Mouse (Mus musculus) midbrain, embryonic 13.5 days (tissue): ENCODE data around the gene Cers1. TPM values are rescaled to one million over a fixed set of nuclear protein-coding genes. Genes with fewer than 3 reads are reported as not detected.

Experiments used
- ATAC-seq: fragments of 200-750 bp; cut with Nextera tagmentation; 2 replicates; pipeline ENCODE4 v1.8.0; 2017; ENCODE audit warnings: mild to moderate bottlenecking, moderate TSS enrichment, moderate library complexity
- H3K27ac ChIP-seq: fragments of 300-500 bp; sonication (generic); 2 replicates; pipeline ENCODE4 v1.5.1; 2015; ENCODE audit warnings: inconsistent platforms, mild to moderate bottlenecking, moderate library complexity
- H3K27me3 ChIP-seq: fragments of 300-500 bp; sonication (generic); 2 replicates; pipeline ENCODE4 v1.6.1; 2015; ENCODE audit warnings: mild to moderate bottlenecking, inconsistent platforms
- H3K36me3 ChIP-seq: fragments of 300-500 bp; sonication (generic); 2 replicates; pipeline ENCODE4 v1.6.1; 2015; ENCODE audit warnings: mild to moderate bottlenecking, inconsistent platforms
- H3K4me1 ChIP-seq: fragments of 300-500 bp; sonication (generic); replicated peaks from 2 replicates; pipeline ENCODE4 v1.6.1; 2015; ENCODE audit warnings: inconsistent platforms
- H3K4me2 ChIP-seq: fragments of 300-500 bp; sonication (generic); replicated peaks from 2 replicates; pipeline ENCODE4 v1.6.1; 2015; ENCODE audit warnings: moderate library complexity, mild to moderate bottlenecking, inconsistent platforms
- H3K4me3 ChIP-seq: fragments of 300-500 bp; sonication (generic); replicated peaks from 2 replicates; pipeline ENCODE4 v1.5.1; 2015; ENCODE audit warnings: mild to moderate bottlenecking, inconsistent platforms
- H3K9ac ChIP-seq: fragments of 300-500 bp; sonication (generic); replicated peaks from 2 replicates; pipeline ENCODE4 v1.6.1; 2015; ENCODE audit warnings: mild to moderate bottlenecking, inconsistent platforms
- H3K9me3 ChIP-seq: fragments of 300-500 bp; sonication (generic); 2 replicates; pipeline ENCODE4 v1.6.1; 2016; ENCODE audit warnings: mild to moderate bottlenecking, inconsistent platforms
- WGBS: fragments of 180-500 bp; shearing (Covaris S2); methylation state at CpG from one replicate; pipeline ENCODE4 v1.1.7; 2015; 5-methylcytosine and 5-hydroxymethylcytosine counted together
- polyA plus RNA-seq: library from polyadenylated mRNA; unstranded; fragments of >200 nt; fragmentation: Nextera tagmentation; extraction: Ambion mirVana; gene quantifications from 2 replicates; pipeline ENCODE4 v1.2.1, GENCODE M21; 2015

Cers1 gene
- polyA plus RNA-seq, result 23.7 and 26.2 TPM in 2 replicates

- H3K36me3 ChIP-seq, result peaks cover 51% of the 10 kb centered on the region
- peak within 1 kb of the TSS; percentile 68 for H3K4me2 ChIP-seq
- 2% methylated on average over 63 of the region's 66 CpGs for WGBS
- no peaks in the 10 kb centered on the region for H3K9me3 ChIP-seq
- H3K27ac ChIP-seq, result peak within 1 kb of the TSS; percentile 95
- peak within 1 kb of the TSS; percentile 84 for H3K9ac ChIP-seq
- H3K27me3 ChIP-seq, result no peaks in the 10 kb centered on the region
- H3K4me3 ChIP-seq, result peak within 1 kb of the TSS; percentile 66
- ATAC-seq, result peak; percentile 61
- peaks cover 37% of the 10 kb centered on the region for H3K4me1 ChIP-seq
Measured at GRCm38 (mm10) chr8:70315624-70316510, at the start of gene Cers1. Gene Cers1 (plus strand): TSS chr8:70315775.

GRCm38 (mm10) chr8:70267674-70268073, 47.9 kb upstream of the Cers1 start:
- no peak for ATAC-seq
- WGBS, result 86% methylated on average over 3 of the region's 3 CpGs
- peaks cover 39% of the 10 kb centered on the region for H3K36me3 ChIP-seq

GRCm38 (mm10) chr8:70268311-70268710, 47.3 kb upstream of the Cers1 start:
- ATAC-seq, result no peak

More at GRCm38 (mm10) chr8:70267674-70268073, 47.9 kb upstream of the Cers1 start:
- no peak overlapping the region for H3K9ac ChIP-seq
- H3K27me3 ChIP-seq, result no peaks in the 10 kb centered on the region
- no peak overlapping the region for H3K4me3 ChIP-seq
- H3K27ac ChIP-seq, result no peak overlapping the region
- H3K4me2 ChIP-seq, result no peak overlapping the region
- no peaks in the 10 kb centered on the region for H3K9me3 ChIP-seq
- H3K4me1 ChIP-seq, result no peaks in the 10 kb centered on the region

GRCm38 (mm10) chr8:70268799-70269565, 46.6 kb upstream of the Cers1 start:
- 0 out of 2 replicates have a peak overlapping the region, but pooled peaks have one; percentile 1 for H3K27ac ChIP-seq
- peaks cover 26% of the 10 kb centered on the region for H3K36me3 ChIP-seq
- no peak overlapping the region for H3K4me2 ChIP-seq
- H3K9me3 ChIP-seq, result no peaks in the 10 kb centered on the region
- no peak overlapping the region for H3K4me3 ChIP-seq
- ATAC-seq, result no peak
- no peak overlapping the region for H3K9ac ChIP-seq
- no peaks in the 10 kb centered on the region for H3K27me3 ChIP-seq
- H3K4me1 ChIP-seq, result no peaks in the 10 kb centered on the region
- WGBS, result 63% methylated on average over 11 of the region's 11 CpGs

More at GRCm38 (mm10) chr8:70268311-70268710, 47.3 kb upstream of the Cers1 start:
- Histone ChIP-seq H3K4me1 (no peaks in the 10 kb centered on the region), H3K9ac (no peak overlapping the region), H3K36me3 (peaks cover 33% of the 10 kb centered on the region), H3K27ac (no peak overlapping the region), H3K4me3 (no peak overlapping the region), H3K4me2 (no peak overlapping the region), H3K27me3 (no peaks in the 10 kb centered on the region), H3K9me3 (no peaks in the 10 kb centered on the region)
- WGBS, result 44% methylated on average over 5 of the region's 5 CpGs

DNA sequence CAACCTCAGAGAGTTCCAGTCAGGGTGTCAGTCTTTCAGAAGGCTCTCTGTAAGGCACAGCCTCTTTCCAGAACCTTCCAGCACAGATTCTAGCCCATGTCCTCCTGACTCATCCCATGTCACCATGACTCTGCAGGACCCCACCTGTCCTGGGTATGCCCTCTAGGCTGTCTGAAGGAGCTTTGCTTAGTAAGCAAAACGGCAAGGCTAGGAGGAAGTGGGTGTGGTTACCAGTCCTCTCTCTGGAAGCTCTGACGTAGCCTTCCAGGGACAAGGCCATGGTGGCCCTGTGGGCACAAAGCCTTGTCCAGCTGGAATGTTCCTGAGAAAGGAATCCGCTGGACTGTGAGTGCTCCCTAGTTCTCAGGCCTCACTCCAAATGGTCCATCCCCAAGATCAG, 42.6 kb upstream of the Cers1 start:
- Histone ChIP-seq H3K27ac (no peak overlapping the region), H3K36me3 (no peaks in the 10 kb centered on the region), H3K9ac (no peak overlapping the region), H3K27me3 (no peaks in the 10 kb centered on the region), H3K4me1 (no peaks in the 10 kb centered on the region), H3K4me2 (no peak overlapping the region), H3K4me3 (no peak overlapping the region), H3K9me3 (no peaks in the 10 kb centered on the region)
- 75% methylated on average over 3 of the region's 3 CpGs for WGBS
- no peak for ATAC-seq

DNA sequence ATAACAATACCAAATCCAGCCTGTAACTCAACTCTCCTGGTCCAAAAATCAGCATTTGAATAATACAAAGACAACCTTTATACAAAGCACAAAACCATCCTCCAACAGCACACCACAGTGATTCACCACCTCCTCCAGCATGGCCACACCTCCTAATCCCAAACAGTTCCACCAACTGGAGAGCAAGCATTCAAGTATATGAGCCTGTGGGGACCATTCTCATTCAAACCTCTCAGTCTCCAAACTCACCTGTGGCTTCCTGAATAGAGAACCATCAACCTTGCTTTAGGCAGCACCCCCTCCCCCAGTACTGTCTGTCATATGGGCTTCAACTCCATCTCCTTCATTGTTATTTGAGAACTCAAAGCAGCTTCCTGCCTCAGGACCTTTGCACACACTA, 41.2 kb upstream of the Cers1 start:
- no peaks in the 10 kb centered on the region for H3K36me3 ChIP-seq
- no peak for ATAC-seq
- H3K9ac ChIP-seq, result no peak overlapping the region

GRCm38 (mm10) chr8:70276476-70276875, 39.1 kb upstream of the Cers1 start:
- Histone ChIP-seq H3K4me2 (no peak overlapping the region), H3K4me1 (no peaks in the 10 kb centered on the region), H3K4me3 (no peak overlapping the region), H3K9me3 (no peaks in the 10 kb centered on the region), H3K27ac (no peak overlapping the region), H3K27me3 (no peaks in the 10 kb centered on the region), H3K9ac (no peak overlapping the region), H3K36me3 (no peaks in the 10 kb centered on the region)
- ATAC-seq, result no peak
- WGBS, result 90% methylated on average over 3 of the region's 3 CpGs

More for the DNA sequence above, 41.2 kb upstream of the Cers1 start:
- no peak overlapping the region for H3K4me2 ChIP-seq
- H3K9me3 ChIP-seq, result no peaks in the 10 kb centered on the region
- H3K27ac ChIP-seq, result no peak overlapping the region
- H3K4me1 ChIP-seq, result no peaks in the 10 kb centered on the region
- H3K4me3 ChIP-seq, result no peak overlapping the region
- H3K27me3 ChIP-seq, result no peaks in the 10 kb centered on the region

- ATAC-seq, result no peak
- Histone ChIP-seq H3K4me3 (no peak overlapping the region), H3K4me1 (peaks cover 5% of the 10 kb centered on the region; the same call in 1 of the 2 replicates), H3K36me3 (no peaks in the 10 kb centered on the region), H3K9ac (no peak overlapping the region), H3K4me2 (no peak overlapping the region), H3K27ac (no peak overlapping the region), H3K9me3 (no peaks in the 10 kb centered on the region), H3K27me3 (no peaks in the 10 kb centered on the region)
- 69% methylated on average over 15 of the region's 15 CpGs for WGBS
Measured at GRCm38 (mm10) chr8:70278175-70278574, 37.4 kb upstream of the Cers1 start.

DNA sequence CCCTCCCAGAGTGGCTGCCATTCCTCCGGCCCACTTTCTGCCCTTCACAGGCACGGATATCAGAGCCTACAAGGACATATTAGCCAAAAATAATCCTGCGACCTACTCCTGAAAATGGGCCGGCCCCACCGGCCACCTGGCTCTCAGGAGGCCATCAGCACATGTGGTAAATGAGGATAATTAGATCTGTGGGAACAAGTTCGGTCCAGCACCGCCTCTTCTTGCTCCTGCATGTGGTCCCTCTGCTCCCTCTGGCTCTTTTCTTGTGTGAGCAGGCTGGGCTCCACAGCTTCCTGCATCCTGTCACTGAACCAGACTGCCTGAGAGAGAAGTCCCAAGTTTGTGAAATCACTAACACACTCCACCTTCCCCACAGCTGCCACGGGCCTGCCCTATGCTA, 36.3 kb upstream of the Cers1 start:
- Histone ChIP-seq H3K27me3 (no peaks in the 10 kb centered on the region), H3K4me1 (peaks cover 13% of the 10 kb centered on the region), H3K4me3 (no peak overlapping the region), H3K36me3 (no peaks in the 10 kb centered on the region), H3K27ac (no peak overlapping the region), H3K9ac (no peak overlapping the region), H3K4me2 (no peak overlapping the region), H3K9me3 (no peaks in the 10 kb centered on the region)
- ATAC-seq, result no peak
- 80% methylated on average over 8 of the region's 8 CpGs for WGBS

DNA sequence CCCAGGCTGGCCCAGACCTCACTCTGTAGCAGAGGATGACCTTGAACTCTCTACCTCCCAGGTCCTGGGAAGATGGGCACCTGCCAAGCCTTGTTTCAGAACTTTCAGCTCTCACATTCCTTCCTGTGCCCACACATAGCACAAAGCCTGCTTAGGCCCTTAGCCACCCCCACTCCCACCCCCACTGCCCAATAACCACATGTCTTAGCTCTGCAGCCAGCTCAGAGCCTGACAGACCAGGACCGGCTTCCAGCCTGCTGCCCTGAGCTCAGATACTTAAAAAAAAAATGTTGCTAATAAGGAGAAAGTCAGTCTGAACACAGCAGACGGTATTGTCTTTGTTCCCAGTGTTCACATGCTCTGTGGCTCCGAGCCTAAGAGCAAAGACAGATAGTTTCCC, 34.6 kb upstream of the Cers1 start:
- no peaks in the 10 kb centered on the region for H3K9me3 ChIP-seq
- H3K27ac ChIP-seq, result no peak overlapping the region
- ATAC-seq, result no peak
- H3K4me2 ChIP-seq, result no peak overlapping the region
- no peaks in the 10 kb centered on the region for H3K27me3 ChIP-seq
- WGBS, result 39% methylated on average over 3 of the region's 3 CpGs
- no peak overlapping the region for H3K4me3 ChIP-seq
- H3K4me1 ChIP-seq, result peaks cover 22% of the 10 kb centered on the region
- peaks cover 13% of the 10 kb centered on the region for H3K36me3 ChIP-seq
- H3K9ac ChIP-seq, result no peak overlapping the region

GRCm38 (mm10) chr8:70282603-70283135, 32.9 kb upstream of the Cers1 start, which contains the start of gene Homer3:
Gene Homer3 (plus strand): TSS chr8:70282827.
- Histone ChIP-seq H3K4me2 (peak within 1 kb of the TSS; percentile 88), H3K36me3 (peaks cover 30% of the 10 kb centered on the region), H3K4me1 (peaks cover 22% of the 10 kb centered on the region), H3K9ac (peak within 1 kb of the TSS; percentile 93), H3K27ac (peak within 1 kb of the TSS; percentile 72), H3K9me3 (no peaks in the 10 kb centered on the region), H3K27me3 (no peaks in the 10 kb centered on the region), H3K4me3 (peak within 1 kb of the TSS; percentile 90)
- 1% methylated on average over 36 of the region's 36 CpGs for WGBS
- peak; percentile 88 for ATAC-seq
